Comparison of ENCODE assay signal across 9 mouse cellular contexts in the genomic region with DNA sequence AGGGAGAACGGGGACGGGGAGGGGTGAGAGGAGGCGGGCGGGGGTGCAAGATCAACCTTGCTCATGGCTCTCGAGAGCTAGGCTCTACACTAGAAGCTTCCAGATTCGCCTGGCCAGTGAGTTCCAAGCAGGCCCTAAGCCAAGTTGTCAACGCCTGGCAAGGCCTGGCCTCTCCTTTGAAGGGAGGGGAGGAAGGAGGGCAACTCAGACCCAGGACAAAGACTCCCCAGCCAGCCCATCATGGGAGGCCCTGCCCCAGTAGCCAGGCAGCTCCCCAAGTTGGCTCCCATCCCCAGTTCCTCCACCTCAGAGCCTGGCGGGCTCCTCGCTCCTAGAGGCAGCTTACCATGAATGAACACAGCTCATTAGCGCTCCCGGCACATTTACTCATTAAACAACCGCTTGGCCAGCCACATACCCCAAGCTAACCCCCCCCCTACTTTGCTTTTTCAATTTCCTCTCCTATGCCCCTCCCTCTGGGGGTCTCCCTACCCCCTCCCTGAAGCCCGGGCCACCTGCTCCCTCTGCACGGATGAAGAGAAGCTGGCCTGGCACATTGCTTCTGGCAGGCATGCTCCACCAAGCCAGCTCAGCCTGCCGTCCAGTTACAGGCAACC. TPM values are rescaled to one million over a fixed set of nuclear protein-coding genes. Genes with fewer than 3 reads are reported as not detected.
DNase-seq lines count a peak whose midpoint lies in the region; ATAC-seq and TF ChIP-seq lines count a peak whose summit lies in the region.
"Had no signal": no experiment of that assay in that cellular context is flagged by ENCODE, and none has a peak within 500 bp of the region (broad histone marks: within the 10 kb centered on the region; RNA-seq: fewer than 3 reads in every experiment).

No protein-coding gene starts in this region.

- H3K4me1 ChIP-seq in neural tube, embryonic 12.5 days, result peaks cover 55% of the 10 kb centered on the region

- WGBS in neural tube, embryonic 12.5 days, result 43% methylated on average over 15 of the region's 15 CpGs

- TF ChIP-seq CTCF in layer of hippocampus, adult 2 months (conservative IDR thresholded peaks at IDR 0.05), result no peak

- H3K36me3 ChIP-seq in neural tube, embryonic 12.5 days, result no peaks in the 10 kb centered on the region

- H3K4me3 ChIP-seq in layer of hippocampus, adult 2 months, result no peak overlapping the region
- no peak overlapping the region for H3K4me3 ChIP-seq in neural tube, embryonic 12.5 days

- no peak overlapping the region for H3K27ac ChIP-seq in layer of hippocampus, adult 2 months
- peak overlapping the region; percentile 11; the same call in 1 of the 2 replicates for H3K27ac ChIP-seq in neural tube, embryonic 12.5 days

- no peaks in the 10 kb centered on the region for H3K9me3 ChIP-seq in neural tube, embryonic 12.5 days

- H3K27me3 ChIP-seq in neural tube, embryonic 12.5 days (replicated peaks), result peaks cover 23% of the 10 kb centered on the region

- peak; percentile 32 for DNase-seq in embryo, embryonic 10 days (ENCODE audit: low spot score)
- DNase-seq in embryo, embryonic 9.5 days (ENCODE audit: extremely low spot score), result no peak
- DNase-seq in cerebellum, postnatal 14 days, result peak; percentile 76 to 80
- peak; percentile 15 to 32 for DNase-seq in heart, postnatal 36 days
- peak; percentile 58 to 80 for DNase-seq in layer of hippocampus, adult 2 months (ENCODE audit: low spot score in 2 of 2)
- no peak for DNase-seq in urinary bladder, postnatal 14 days (ENCODE audit: low spot score)

- H3K9ac ChIP-seq in neural tube, embryonic 12.5 days, result no peak overlapping the region

- ATAC-seq in neural tube, embryonic 12.5 days (ENCODE audit: low FRiP score, low read depth), result peak; percentile 67
- ATAC-seq in megakaryocyte-erythroid progenitor cell, adult 5-6 weeks (replicated peaks; ENCODE audit: low FRiP score, low TSS enrichment, poor library complexity, severe bottlenecking), result no peak

- H3K4me2 ChIP-seq in neural tube, embryonic 12.5 days (replicated peaks), result 0 out of 2 replicates have a peak overlapping the region, but pooled peaks have one; percentile 9

- intact Hi-C loops in heart, postnatal 36 days (cut with DNase I), result no loop called here

RNA-seq across cellular contexts. Expression of gene Slit1, which starts 2.6 kb away (rescaled TPM):
- total RNA-seq in heart, postnatal 36 days (2021), result under 1 TPM in 1 of 2 experiments, not detected in 1; 0.11 TPM
- 100 to 1,000 TPM; 232 to 244 TPM for total RNA-seq in layer of hippocampus, adult 2 months (2021)
- 24.0 and 26.2 TPM in 2 replicates for polyA plus RNA-seq in neural tube, embryonic 12.5 days (2016; fragmentation: Nextera tagmentation; extraction: Ambion mirVana)
- total RNA-seq in megakaryocyte-erythroid progenitor cell, adult 5-6 weeks (2014; fragmentation: Nextera tagmentation), result 0.50 TPM in 1 of 2 replicates, not detected in the other
- total RNA-seq in megakaryocyte-erythroid progenitor cell, adult 5-6 weeks (2017), result not detected in 2 replicates
- total RNA-seq: hematopoietic stem cell, adult 5-6 weeks had no signal

RNA-seq across cellular contexts. Expression of gene Arhgap19, which starts 55.8 kb away (rescaled TPM):
- 1 to 10 TPM; 1.8 to 2.4 TPM for total RNA-seq in heart, postnatal 36 days (2021)
- 1 to 10 TPM; 2.2 to 2.5 TPM for total RNA-seq in layer of hippocampus, adult 2 months (2021)
- 21.2 and 22.0 TPM in 2 replicates for polyA plus RNA-seq in neural tube, embryonic 12.5 days (2016; fragmentation: Nextera tagmentation; extraction: Ambion mirVana)
- 41.0 and 44.7 TPM in 2 replicates for total RNA-seq in megakaryocyte-erythroid progenitor cell, adult 5-6 weeks (2014; fragmentation: Nextera tagmentation)
- 34.1 and 40.5 TPM in 2 replicates for total RNA-seq in megakaryocyte-erythroid progenitor cell, adult 5-6 weeks (2017)

Comparison
In these comparisons a context has a peak if more than half of its experiments do, and no peak if none do; other contexts are left out.
1. DNase-seq: peak in embryo, embryonic 10 days (single experiment), cerebellum, postnatal 14 days (2 of 2), heart, postnatal 36 days (2 of 2) and layer of hippocampus, adult 2 months (2 of 2); none in embryo, embryonic 9.5 days (single experiment) and urinary bladder, postnatal 14 days (single experiment).
2. RNA of gene Slit1, which starts 2.6 kb away (total RNA-seq): 232 to 244 TPM in layer of hippocampus, adult 2 months; 0.50 TPM in megakaryocyte-erythroid progenitor cell, adult 5-6 weeks and 0.11 TPM in heart, postnatal 36 days; every median in the first group is over 100 times any median in the second.
3. RNA of gene Arhgap19, which starts 55.8 kb away (total RNA-seq): 34.1 to 44.7 TPM in megakaryocyte-erythroid progenitor cell, adult 5-6 weeks; 2.2 to 2.5 TPM in layer of hippocampus, adult 2 months and 1.8 to 2.4 TPM in heart, postnatal 36 days; every median in the first group is over 10 times any median in the second.